Mouse (Mus musculus) heart, postnatal 0 days (tissue): ENCODE measurements around the gene Cyp2j6.

ENCODE experiments used
- CTCF ChIP-seq: IDR thresholded peaks from 2 replicates; pipeline ENCODE4 v1.5.1; 2016; ENCODE audit warnings: antibody characterized with exemption, control low read depth, low read depth
- EP300 ChIP-seq: IDR thresholded peaks from 2 replicates; pipeline ENCODE4 v1.6.1; 2016; ENCODE audit warnings: antibody characterized with exemption, low read depth

DNA sequence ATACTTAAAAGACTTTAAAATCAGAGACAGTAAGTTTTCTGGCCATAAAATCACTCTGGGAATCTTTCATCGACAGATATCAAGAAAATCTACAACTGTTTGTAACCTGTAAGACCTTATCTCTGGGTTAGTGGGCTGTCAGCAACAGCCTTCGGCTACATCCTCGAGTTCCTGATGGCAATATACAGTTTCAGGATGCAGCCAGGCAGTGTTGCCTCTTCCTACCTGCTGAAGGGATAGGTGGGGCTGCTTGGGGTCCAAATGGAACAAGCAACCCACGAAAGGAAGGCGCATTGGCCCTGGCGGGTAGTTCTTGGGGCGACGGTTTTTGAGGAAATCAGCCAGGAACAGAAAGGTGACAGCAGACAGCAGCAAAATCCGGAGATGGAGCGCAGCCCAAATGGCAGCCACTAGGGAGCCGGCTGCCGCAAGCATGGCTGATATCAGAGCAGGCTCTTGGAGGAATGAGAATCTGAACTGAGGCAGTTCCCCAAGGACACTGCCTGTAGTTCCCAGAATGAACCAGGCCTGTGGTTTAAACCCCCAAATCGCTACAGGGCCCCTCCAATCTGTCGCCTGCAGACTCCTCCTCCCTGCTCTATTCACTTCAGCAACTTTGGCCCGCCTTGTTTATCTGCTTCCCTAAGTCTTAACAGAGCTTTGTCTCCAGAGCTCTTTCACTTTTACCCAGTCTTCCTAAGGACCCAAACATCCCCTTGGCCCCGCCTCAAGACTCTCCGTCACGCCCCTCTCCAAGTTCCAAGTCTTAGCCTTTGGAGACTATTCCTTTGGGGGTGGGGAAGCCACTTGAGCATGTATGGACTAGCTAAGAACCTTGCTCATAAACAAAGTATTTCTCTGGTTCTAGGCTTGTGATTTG, 37.7 kb upstream of the Cyp2j6 start, which contains the start of gene Cyp2j9:
- TF ChIP-seq CTCF (no peak), EP300 (no peak)
